Mouse (Mus musculus) layer of hippocampus, adult 11-12 months (tissue): ENCODE measurements around the gene Omt2a.
"Not testable (repeated sequence)": the region's sequence is repeated elsewhere in the genome, so short reads cannot be mapped to it uniquely, and the experiment has no call there.

Source experiments
- DNase-seq: peaks from one replicate; pipeline ENCODE4 v3.0.0; 2022; ENCODE audit warnings: low spot score

The Omt2a gene

DNA sequence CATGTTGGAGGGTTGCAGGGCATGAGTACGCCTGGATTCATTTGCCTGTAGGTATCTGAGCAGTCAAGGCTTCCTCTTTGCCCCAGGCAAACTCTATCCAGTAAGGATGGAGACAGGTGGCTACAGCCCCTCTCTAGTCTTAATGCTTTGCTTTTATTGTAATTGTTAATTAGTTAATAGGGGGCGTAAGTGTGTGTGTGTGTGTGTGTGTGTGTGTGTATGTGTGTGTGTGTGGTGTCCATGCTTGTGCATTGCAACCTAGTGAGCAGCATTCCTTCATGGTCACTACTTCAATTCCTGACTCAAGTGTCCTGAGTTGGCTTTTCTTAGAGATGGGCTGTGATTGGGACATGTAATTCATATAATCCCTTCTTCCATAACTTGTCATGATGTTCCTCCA, at the start of gene Omt2a:
Omt2a (minus strand) TSS at position 101 of the 400 bp plus-strand sequence.
- DNase-seq, result no peak

DNA sequence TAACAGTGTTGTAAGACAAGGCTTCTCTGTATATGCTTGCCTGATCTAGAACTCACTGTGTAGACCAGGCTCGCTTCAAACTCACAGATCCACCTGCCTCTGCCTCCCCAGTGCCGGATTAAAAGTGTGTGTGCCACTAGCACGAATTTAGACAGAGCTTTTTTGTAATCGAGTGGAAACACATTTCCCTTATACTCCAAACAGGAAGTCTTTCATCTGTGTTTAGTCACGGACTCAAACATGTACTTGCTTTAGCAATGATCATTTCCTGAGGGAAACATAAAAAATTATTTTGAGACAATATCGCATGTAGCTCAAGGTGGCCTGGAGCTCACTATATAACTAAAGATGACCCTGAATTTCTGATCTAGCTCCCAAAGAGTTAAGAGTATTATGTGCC, 48.8 kb upstream of the Omt2a start:
- no peak for DNase-seq

DNA sequence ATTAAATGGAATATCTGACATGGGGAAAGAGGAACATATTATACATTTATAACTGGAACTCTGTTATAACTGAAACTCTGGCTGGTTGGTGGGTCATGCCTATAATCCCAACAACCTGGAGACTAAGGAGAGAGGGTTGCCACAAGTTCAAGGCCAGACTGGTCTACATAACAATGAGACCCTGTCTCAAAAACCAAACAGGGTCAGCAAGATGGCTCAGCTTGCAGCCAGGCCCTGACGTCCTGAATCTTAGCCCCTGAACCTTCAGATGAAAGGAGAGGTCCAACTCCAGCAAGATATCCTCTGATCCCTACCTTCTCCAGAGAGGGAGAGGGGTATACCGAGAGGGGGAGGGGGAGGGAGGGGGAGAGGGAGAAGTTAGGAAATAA, 45.9 kb upstream of the Omt2a start:
- no peak for DNase-seq

DNA sequence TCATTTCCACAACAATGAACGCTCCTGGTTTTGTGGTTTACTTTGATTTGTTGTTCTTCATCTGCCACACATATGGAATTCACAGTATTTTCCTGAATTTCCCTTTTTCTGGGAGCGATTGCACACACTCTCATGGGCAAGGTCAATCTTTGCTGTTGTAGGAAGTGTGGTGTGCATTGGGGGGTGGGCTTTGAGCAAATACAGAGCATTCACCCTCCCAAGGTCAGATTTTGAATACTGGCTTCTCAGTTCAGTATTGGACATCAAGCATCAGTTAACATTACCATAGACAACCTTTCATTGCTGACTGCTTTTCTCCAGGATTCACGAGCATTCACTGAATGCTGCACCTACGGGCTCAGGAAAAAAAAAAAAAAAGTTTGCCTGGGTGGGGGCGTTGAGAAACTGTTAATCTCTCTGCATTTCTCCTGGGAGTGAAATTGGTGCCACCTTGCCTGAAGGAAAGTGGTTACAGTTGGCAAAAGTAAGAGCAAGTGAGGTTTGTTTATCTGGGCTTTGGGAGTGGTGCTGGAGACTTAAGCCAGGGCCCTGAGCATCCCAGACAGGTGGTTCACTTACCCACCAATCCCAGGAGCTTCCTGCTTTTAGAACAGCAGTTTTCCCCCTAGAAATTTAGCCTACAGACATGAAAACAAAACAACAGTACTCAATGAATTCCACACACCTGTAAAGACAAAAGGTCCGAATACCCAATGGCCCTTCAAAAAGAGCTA, 45.3 kb upstream of the Omt2a start:
- DNase-seq, result no peak

DNA sequence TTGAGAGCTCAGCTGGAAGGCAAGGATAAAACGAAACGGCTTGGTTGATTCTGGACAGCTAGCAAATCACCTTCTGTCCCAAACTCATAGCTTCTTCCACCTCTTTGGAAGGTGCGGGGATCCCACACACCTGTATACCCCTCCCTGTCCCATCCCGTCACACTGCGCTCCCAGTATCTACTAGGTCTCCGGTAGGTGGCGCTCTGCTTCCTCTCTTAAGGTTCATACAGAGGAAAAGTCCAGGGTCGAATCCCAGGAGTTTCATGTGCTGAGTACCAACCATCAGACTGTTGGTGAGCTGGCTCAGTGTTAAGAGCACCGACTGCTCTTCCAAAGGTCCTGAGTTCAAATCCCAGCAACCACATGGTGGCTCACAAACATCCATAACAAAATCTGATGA, 43.5 kb upstream of the Omt2a start:
- DNase-seq, result peak; percentile 47

DNA sequence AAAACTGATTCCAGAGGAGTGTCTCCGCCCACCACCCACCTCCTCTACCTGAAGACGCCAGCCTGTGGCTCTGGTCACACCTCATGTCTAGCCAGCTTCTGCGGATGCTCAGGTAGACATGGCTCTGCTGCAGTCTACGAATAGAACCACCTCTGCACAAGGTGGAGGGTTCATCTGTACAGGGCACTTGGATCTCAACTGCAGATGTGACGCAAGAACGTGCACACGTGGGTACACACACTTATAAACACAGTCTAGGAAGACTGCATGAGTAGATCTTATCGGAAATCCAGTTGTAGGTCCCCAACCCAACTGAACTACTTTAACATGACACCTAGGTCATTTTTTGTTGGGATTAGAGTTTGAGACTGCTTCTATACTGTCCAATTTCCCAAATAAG, 41.0 kb upstream of the Omt2a start, which contains the start of gene Gsta2:
Gsta2 (minus strand) TSS at position 178 of the 400 bp plus-strand sequence.
- DNase-seq, result no peak

DNA sequence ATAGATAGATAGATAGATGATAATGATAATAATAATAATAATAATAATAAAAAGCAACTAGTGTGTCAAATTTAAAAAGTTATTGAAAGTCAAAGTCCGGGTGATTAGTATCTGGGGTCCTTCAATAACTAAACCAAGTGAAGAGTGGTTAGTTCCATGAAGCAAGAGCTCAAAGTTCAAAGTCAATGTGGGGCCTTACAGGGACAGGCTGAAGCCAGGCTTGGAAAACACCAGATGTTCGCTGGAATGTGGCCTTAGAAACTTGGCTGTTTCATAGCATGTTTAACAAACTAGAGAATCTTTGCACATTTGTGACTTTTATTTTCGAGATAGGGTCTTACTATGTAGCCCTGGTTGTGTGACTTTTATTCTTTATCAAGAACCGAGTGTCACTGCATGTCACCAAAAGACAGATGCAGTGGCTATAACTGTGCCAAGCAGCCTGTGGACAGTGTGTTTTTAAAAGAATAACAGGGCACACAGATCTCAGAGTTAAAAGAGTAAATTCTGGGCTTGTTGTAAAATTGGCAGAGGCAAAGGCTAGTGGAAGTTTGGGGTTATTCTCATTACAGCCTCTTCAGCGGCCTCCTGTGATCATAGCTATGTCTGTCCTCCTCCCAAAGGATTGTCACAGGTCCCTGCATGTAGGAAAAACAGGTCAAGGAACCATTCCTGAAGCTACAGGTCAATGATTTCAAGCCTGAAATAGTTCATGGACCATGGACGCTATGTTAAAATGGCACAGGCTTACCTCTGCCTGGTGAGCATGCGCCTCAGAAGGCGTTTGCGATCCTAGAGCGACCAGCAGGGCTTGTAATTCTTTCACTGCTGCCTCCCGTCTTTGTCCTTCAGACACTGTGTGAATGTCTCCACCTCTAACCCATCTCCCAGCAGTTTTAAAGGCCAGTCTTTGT, 40.3 kb upstream of the Omt2a start:
- no peak for DNase-seq

DNA sequence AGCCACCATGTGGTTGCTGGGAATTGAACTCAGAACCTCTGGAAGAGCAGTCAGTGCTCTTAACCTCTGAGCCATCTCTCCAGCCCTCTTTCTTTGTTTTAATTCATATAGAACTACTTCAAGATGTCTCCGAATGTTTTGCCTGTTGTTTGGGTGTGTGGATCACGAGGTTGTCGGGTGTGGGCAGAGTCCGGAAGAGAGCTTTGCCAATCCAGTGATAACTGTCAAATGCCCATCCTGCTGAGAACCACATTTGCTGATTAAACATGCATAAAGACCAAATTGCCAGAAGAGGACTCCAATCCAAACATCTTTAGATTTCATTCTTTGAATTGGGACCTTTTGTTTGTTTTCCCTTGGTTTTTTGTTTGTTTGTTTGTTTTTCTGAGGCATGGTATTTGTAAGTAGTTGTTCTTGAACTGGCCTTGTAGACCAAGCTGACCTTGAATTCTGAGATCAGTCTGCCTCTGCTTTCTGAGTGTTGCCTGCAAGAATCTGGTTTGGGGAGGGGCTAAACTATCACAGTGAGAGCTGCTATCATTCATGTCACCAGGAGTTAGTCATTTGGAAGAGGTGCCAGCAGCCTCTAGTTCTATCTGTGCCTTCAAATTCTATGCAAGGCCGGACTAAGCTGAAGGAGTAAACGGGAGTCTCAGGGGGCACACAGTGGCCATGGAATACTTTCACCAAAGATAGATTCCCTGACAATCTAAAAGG, 37.1 kb upstream of the Omt2a start:
- DNase-seq, result no peak

DNA sequence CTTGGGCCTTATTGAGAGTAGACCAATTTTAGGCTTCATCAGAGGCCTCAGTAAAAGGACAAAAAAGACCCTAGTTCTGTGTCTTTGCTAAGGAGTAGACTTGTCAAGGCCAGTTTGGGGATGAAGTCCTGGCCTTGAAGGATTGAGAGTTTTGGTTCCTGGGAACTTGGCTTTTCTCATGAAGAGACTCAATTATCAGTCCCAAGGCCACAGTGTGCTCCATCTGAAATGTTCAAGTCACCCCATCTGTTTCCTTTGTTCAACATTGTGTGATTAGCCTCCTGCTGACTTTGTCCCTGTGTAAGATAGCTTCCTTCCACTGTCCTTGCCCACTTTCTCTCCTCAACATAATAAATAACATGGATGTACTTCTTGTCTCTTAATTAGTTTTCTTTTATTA, 35.4 kb upstream of the Omt2a start:
- DNase-seq, result not testable (repeated sequence)

DNA sequence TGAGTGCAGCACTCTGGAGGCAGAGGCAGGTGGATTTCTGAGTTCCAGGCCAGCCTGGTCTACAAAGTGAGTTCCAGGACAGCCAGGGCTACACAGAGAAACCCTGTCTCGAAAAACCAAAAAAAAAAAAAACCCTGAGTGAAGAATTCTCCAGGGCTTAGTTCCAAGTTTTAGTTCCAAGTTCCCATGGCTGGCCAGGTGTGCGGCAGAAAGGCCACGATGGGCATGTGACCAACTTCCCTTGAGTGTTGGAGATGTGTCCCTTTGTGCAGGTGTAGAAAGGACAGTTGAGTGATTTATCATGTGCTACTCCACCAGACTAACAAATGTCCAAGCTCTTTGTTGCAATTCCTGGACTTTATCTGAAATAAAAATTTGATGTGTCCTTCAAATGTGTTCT, 34.5 kb upstream of the Omt2a start:
- DNase-seq, result not testable (repeated sequence)

DNA sequence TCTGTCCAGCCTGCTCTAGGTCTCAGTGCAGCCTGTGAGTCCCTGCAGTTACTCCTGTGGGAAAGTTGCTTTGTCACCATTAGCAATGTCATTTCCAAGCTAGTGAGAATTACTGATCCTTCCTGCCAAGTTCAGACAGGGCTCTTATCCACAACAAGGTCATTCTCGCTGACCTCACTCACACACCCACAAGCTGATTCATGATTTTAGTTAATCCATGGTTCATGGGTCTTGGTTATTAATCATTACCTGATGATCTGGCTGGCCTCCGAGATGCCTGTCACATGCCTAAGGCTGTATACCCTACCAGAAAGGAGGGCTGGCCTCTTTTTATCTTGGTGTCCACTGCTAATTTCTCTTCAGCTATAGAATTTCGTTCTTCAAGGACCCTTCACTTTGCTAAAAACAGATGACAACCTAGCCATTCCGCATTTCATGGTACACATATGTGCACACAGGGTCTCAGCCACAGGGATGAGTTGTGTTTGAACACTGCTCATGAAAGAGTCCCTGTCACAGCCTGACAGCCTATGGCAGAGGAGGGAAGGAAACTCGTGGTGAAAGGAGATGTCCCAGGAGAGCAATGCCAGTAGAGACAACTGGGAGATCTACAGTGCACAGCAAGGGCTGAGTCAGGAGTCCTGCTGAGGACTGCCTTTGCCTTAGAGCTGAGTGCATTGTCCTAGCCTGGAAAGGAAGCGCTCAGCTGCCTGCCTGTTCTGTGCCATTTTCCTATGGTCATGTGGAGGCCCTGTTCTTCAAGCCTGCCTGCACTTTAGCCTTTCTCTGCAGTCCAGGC, 33.8 kb upstream of the Omt2a start:
- not testable (repeated sequence) for DNase-seq

DNA sequence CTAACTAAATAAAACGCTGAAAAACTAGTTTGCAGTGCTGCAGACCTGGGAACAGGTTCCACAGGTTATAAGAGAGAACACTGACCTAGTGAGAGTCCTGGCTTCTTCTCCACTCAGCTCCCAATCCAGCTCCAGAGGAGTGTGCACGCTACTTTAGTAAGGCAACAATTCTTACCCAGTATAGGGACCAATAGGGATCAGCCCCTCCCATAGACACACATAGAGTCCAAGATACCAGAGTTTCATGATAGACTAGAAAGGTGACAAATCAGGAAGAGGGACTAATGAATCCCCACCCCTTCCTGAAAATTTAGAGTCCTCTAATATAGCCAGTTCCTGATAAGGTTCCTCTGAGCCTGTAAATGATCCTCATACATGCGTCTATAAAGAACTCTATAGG, 32.4 kb upstream of the Omt2a start:
- DNase-seq, result no peak

DNA sequence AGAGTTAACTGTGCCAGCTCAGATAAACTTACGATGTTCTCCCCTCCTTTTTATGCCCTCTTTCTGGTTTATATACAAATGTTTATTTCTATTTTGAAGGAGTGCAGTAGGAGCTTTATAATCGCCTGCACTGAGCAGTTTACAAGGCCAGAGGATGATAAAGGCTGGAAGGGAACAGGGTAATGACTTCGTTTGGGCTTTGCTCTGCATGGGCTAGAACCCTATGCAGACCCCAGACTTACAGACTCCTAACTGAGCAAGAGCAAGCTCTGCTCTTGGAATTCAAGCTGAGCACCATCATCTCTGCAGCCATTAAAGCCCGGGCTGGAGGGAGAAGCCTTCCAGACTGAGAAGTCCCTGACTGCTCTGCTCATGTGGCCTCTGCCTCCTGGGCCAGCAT, 30.6 kb upstream of the Omt2a start:
- DNase-seq, result not testable (repeated sequence)

DNA sequence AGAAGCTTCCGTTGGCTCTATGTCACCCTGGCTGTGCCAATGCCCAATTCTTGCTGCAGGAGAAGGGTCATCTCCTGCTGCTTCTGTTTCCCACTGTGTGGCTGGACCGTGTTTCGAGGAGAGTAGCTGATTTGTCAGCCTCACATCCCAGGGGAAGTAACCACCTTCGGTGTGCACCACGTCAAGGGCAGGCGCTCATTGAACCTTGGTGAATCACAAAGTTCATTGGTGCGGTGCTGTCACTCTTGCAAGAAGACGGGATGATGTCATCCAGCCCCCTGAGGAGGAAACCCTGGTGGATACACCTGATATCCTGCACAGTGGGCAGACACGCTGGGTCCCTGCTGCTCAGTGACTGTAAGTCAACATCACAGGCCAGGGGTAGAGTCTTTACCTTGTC, 28.5 kb upstream of the Omt2a start:
- DNase-seq, result not testable (repeated sequence)

DNA sequence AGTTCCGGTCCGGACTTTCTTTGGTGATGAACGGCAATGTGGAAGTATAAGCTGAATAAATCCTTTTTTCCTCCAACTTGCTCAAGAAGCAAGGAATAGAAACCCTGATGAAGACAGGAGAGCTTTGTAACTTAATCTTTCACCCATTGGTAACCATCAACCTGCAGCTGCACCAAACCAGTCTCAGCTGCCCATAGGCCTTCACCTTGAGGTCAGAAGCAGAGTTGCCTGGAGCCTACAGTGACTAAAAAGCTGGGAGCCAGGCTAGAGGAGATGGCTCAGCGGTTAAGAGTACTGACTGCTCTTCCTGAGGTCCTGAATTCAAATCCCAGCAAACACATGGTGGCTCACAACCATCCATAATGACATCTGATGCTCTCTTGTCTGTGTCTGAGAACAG, 27.9 kb upstream of the Omt2a start:
- not testable (repeated sequence) for DNase-seq

DNA sequence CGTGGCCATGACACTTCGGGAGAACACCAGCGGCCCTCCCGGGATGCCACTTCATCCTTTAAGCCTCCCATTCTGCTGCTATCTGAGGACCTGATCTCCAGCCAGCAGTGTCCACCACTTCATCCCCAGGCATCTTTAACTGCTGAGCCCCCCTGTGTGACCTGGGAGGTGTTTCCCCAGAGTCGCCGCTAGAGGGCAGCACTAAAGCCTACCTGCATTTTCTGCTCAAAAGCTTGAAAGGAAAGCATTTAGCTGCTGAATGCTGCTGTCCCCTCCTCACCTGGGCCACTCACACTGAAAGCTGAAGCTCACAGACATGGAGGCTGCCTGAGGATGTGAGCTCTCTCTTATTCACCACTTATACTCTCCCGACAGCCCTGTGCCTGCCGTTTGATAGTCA, 25.7 kb upstream of the Omt2a start:
- DNase-seq, result peak; percentile 6

DNA sequence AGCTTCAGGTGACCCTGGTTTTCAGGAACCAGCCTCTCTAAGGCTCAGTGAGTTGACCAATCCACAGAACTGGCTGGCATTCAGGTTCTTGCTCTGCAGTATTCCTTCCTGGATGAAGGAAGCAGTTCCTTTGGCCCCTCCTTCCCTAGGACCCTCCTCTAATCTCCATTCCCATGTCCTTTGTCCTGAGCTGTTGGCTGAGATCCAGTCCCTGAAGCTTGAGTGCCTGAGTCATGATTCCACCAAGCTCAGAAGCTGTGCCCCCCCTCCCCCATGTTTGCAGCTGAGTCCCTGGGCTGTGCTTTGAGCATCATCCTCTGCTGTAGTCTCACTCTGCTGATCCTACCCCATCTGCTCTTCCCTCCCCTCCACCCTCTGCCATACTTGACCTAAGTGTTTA, 22.5 kb upstream of the Omt2a start:
- not testable (repeated sequence) for DNase-seq

DNA sequence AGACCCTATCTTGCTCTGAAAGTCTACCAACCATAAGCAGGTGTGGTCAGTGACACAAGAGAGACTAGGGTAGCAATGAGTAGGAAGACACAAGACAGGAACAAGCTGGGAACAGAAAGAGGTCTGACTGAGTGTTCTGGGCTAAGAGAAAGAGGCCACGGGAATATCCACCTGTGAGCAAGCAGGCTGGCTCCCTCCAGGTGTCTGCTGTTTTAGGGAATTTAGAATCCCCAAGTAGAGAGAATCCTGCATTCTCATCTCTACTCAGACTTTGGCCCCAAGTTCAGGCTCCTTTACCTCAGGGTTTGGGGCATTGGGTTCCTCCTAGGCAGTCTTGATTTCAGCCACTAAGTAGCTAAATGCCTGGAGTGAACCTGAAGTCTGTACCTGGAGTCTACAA, 12.7 kb upstream of the Omt2a start, which contains the start of gene Omt2b:
Omt2b (plus strand) TSS at position 301 of the 400 bp plus-strand sequence.
- not testable (repeated sequence) for DNase-seq

DNA sequence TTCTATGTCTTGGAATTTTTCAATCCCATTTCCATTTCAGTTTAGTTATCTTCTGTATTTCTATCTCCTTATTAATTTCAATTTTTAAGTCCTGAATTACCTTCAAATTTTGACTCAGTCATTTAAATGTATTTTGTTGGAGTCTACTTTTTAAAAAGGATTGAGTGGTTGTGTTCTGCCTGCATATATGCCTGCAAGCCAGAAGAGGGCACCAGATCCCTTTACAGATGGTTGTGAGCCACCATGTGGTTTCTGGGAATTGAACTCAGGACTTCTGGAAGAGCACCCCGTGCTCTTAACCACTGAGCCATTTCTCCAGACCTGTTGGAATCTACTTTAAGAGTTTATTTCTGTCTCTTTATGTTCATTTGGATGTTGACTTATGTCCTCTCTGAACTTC, 4.9 kb upstream of the Omt2a start:
- no peak for DNase-seq

DNA sequence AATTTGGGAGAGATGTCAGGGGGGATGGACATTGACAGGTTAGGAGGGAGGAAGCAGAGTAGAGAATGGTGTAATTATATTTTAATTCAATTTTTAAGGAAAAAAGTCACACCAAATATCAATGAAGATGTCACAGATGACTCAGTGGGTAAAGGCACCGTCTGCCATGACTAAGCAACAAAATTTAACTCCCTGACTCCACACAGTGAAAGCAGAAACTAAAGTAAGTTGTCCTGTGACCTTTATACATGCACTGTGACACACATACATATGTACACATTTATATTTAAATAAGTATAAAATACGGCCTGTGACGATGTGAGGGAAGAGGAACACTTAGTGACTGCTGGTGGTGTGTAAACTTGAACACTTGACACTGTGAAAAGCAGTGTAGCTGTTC, 6.5 kb downstream of the Omt2a start:
- DNase-seq, result not testable (repeated sequence)

DNA sequence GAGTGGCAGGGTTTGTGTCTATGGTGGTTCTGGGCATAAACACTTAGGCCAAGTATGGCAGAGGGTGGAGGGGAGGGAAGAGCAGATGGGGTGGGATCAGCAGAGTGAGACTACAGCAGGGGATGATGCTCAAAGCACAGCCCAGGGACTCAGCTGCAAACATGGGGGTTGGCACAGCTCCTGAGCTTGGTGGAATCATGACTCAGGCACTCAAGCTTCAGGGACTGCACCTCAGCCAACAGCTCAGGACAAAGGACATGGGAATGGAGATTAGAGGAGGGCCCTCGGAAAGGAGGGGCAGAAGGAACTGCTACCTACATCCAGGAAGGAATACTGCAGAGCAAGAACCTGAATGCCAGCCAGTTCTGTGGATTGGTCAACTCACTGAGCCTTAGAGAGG, 15.5 kb downstream of the Omt2a start:
- DNase-seq, result not testable (repeated sequence)

DNA sequence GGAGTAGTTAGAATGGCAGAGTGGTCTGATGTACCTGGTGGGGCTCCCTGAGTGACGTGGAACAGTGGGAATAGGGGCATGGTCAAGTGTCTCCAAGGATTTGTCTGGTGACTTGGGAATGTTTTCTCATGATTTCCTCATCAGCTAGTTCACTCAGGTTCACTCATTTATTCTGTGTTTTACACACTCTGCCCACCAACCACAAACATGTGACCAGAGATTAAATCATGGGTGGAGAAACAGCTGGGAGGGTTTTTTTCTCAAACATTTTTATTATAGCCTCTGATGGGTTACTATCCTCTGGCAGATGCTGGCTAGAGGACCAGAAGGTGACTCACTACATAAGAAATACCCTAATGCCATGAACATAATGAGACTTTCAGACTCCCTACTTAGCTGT, 16.4 kb downstream of the Omt2a start:
- DNase-seq, result no peak
